Mouse (Mus musculus) spleen, adult 2 months (tissue): ENCODE data around the gene Gm4131. TPM values are rescaled to one million over a fixed set of nuclear protein-coding genes. Genes with fewer than 3 reads are reported as not detected.

Experiments used
- DNase-seq, 2 experiments: peaks; one replicate each; pipeline versions ENCODE4 v3.0.0 to v3.0.0-alpha.2; 2012 to 2021; ENCODE audit warnings: low spot score in 2 of 2, low read depth in 1 of 2
- H3K27ac ChIP-seq: fragments of 200-500 bp; 2 replicates; pipeline ENCODE4 v1.5.1; 2012; ENCODE audit warnings: low read length, inconsistent platforms; ENCODE audit not compliant: insufficient read depth
- H3K27me3 ChIP-seq: fragments of 200-500 bp; 2 replicates; pipeline ENCODE4 v1.6.1; 2012; ENCODE audit warnings: mild to moderate bottlenecking, moderate library complexity, low read length, inconsistent platforms; ENCODE audit not compliant: control insufficient read depth, insufficient read depth
- H3K36me3 ChIP-seq: fragments of 200-500 bp; 2 replicates; pipeline ENCODE4 v1.6.1; 2012; ENCODE audit warnings: mild to moderate bottlenecking, low read length, inconsistent platforms; ENCODE audit not compliant: control insufficient read depth, insufficient read depth
- H3K4me1 ChIP-seq: fragments of 200-500 bp; 2 replicates; pipeline ENCODE4 v1.6.1; 2011; ENCODE audit warnings: inconsistent platforms; ENCODE audit not compliant: control insufficient read depth, insufficient read depth, insufficient read length
- H3K4me3 ChIP-seq: fragments of 200-500 bp; 2 replicates; pipeline ENCODE4 v1.5.1; 2011; ENCODE audit warnings: mild to moderate bottlenecking, inconsistent platforms; ENCODE audit not compliant: insufficient read depth, insufficient read length; ENCODE audit errors: extremely low read depth
- CTCF ChIP-seq: fragments of 200-500 bp; IDR thresholded peaks from 2 replicates; pipeline ENCODE4 v1.5.1; 2011; ENCODE audit warnings: mild to moderate bottlenecking, inconsistent platforms; ENCODE audit not compliant: insufficient read depth, insufficient read length, insufficient replicate concordance; ENCODE audit errors: extremely low read depth
- POLR2A ChIP-seq: fragments of 200-500 bp; IDR thresholded peaks from 2 replicates; pipeline ENCODE4 v1.6.1; 2011; ENCODE audit warnings: low read depth, low read length, inconsistent platforms
- WGBS: fragments of 180-500 bp; shearing (Covaris S2); methylation state at CpG from one replicate; pipeline ENCODE4 v1.1.7; 2018; 5-methylcytosine and 5-hydroxymethylcytosine counted together
- polyA plus RNA-seq: library from polyadenylated mRNA; depleted of rRNA; stranded (reverse); fragments of >200 nt; gene quantifications from 2 replicates; pipeline ENCODE4 v1.2.3, GENCODE M21; 2012

Gm4131 gene
- polyA plus RNA-seq, 1 experiment: not detected

- Histone ChIP-seq H3K27ac (no peak overlapping the region), H3K4me1 (peaks cover 6% of the 10 kb centered on the region), H3K36me3 (no peaks in the 10 kb centered on the region), H3K27me3 (peaks cover 7% of the 10 kb centered on the region; the same call in 1 of the 2 replicates), H3K4me3 (no peak overlapping the region)
- no peak for DNase-seq
- WGBS: 97% methylated on average over 4 of the region's 4 CpGs
- no peak for TF ChIP-seq POLR2A
These were observed 13.9 kb downstream of the Gm4131 start for GRCm38 (mm10) chr14:62552771-62553170.

- DNase-seq: no peak
- WGBS: 40% methylated on average over 4 of the region's 4 CpGs
- Histone ChIP-seq H3K36me3 (no peaks in the 10 kb centered on the region), H3K4me1 (no peaks in the 10 kb centered on the region), H3K27ac (no peak overlapping the region), H3K27me3 (no peaks in the 10 kb centered on the region), H3K4me3 (no peak overlapping the region)
- TF ChIP-seq POLR2A (no peak), CTCF (no peak)
These were observed 16.6 kb downstream of the Gm4131 start for GRCm38 (mm10) chr14:62550121-62550520.

- H3K27me3 ChIP-seq: no peaks in the 10 kb centered on the region
- TF ChIP-seq CTCF: no peak
- no peak for TF ChIP-seq POLR2A
- 58% methylated on average over 4 of the region's 4 CpGs for WGBS
- H3K4me1 ChIP-seq: no peaks in the 10 kb centered on the region
- DNase-seq: no peak
- no peak overlapping the region for H3K4me3 ChIP-seq
- H3K27ac ChIP-seq: no peak overlapping the region
- H3K36me3 ChIP-seq: no peaks in the 10 kb centered on the region
These were observed 20.0 kb downstream of the Gm4131 start for GRCm38 (mm10) chr14:62546746-62547145.

- Histone ChIP-seq H3K4me3 (no peak overlapping the region), H3K36me3 (no peaks in the 10 kb centered on the region), H3K27ac (no peak overlapping the region), H3K4me1 (no peaks in the 10 kb centered on the region), H3K27me3 (no peaks in the 10 kb centered on the region)
- DNase-seq: no peak
- TF ChIP-seq POLR2A (no peak), CTCF (no peak)
- 89% methylated on average over 6 of the region's 6 CpGs for WGBS
These were observed 20.4 kb downstream of the Gm4131 start for GRCm38 (mm10) chr14:62546296-62546695.

- 71% methylated on average over 1 of the region's 1 CpGs for WGBS
- no peak for DNase-seq
- H3K27ac ChIP-seq: no peak overlapping the region
- H3K27me3 ChIP-seq: no peaks in the 10 kb centered on the region
- no peak for TF ChIP-seq POLR2A
- TF ChIP-seq CTCF: no peak
- no peak overlapping the region for H3K4me3 ChIP-seq
- H3K4me1 ChIP-seq: no peaks in the 10 kb centered on the region
- no peaks in the 10 kb centered on the region for H3K36me3 ChIP-seq
These were observed 25.0 kb downstream of the Gm4131 start for GRCm38 (mm10) chr14:62541751-62542150.

GRCm38 (mm10) chr14:62539834-62540233 is 26.9 kb downstream of the Gm4131 start:
- DNase-seq: no peak
- Histone ChIP-seq H3K27me3 (no peaks in the 10 kb centered on the region), H3K36me3 (no peaks in the 10 kb centered on the region), H3K4me1 (no peaks in the 10 kb centered on the region), H3K4me3 (no peak overlapping the region), H3K27ac (no peak overlapping the region)
- 87% methylated on average over 3 of the region's 3 CpGs for WGBS
- TF ChIP-seq POLR2A (no peak), CTCF (no peak)

- H3K27me3 ChIP-seq: no peaks in the 10 kb centered on the region
- TF ChIP-seq POLR2A (no peak), CTCF (no peak)
- WGBS: 85% methylated on average over 5 of the region's 5 CpGs
- no peak overlapping the region for H3K27ac ChIP-seq
- H3K4me1 ChIP-seq: no peaks in the 10 kb centered on the region
- DNase-seq: no peak
- H3K4me3 ChIP-seq: no peak overlapping the region
- no peaks in the 10 kb centered on the region for H3K36me3 ChIP-seq
These were observed 29.7 kb downstream of the Gm4131 start for GRCm38 (mm10) chr14:62536988-62537387.

GRCm38 (mm10) chr14:62536127-62536526 is 30.6 kb downstream of the Gm4131 start:
- Histone ChIP-seq H3K4me1 (no peaks in the 10 kb centered on the region), H3K4me3 (no peak overlapping the region), H3K27me3 (no peaks in the 10 kb centered on the region), H3K27ac (no peak overlapping the region), H3K36me3 (no peaks in the 10 kb centered on the region)
- WGBS: 66% methylated on average over 5 of the region's 5 CpGs
- TF ChIP-seq POLR2A (no peak), CTCF (no peak)
- DNase-seq: no peak
